Mouse (Mus musculus): Measurements from ENCODE around the gene Rhox7a. TPM values are rescaled to one million over a fixed set of nuclear protein-coding genes. Genes with fewer than 3 reads are reported as not detected.
A peak's percentile ranks its signal among the peaks of the same experiment; 100 is the strongest.
"Not testable (repeated sequence)": the region's sequence is repeated elsewhere in the genome, so short reads cannot be mapped to it uniquely, and the experiment has no call there.

The Rhox7a gene
- total RNA-seq (2021): not detected

GRCm38 (mm10) chrX:37831386-37831785, at the start of gene Rhox7a:
TSS of gene Rhox7a (plus strand) at chrX:37831686.
- intact Hi-C loops (cut with DNase I); DNase-seq: not testable (repeated sequence)

GRCm38 (mm10) chrX:37807286-37808080, 24.0 kb upstream of the Rhox7a start:
- no peak for DNase-seq
- intact Hi-C loops (cut with DNase I): no loop called here

GRCm38 (mm10) chrX:37809396-37809795, 22.1 kb upstream of the Rhox7a start:
- intact Hi-C loops (cut with DNase I): no loop called here
- DNase-seq: no peak

- intact Hi-C loops (cut with DNase I): no loop called here
- DNase-seq: peak; percentile 23
These were observed 20.3 kb upstream of the Rhox7a start for GRCm38 (mm10) chrX:37811179-37811578.

GRCm38 (mm10) chrX:37815665-37816064, 15.8 kb upstream of the Rhox7a start:
- intact Hi-C loops (cut with DNase I): no loop called here
- no peak for DNase-seq

- intact Hi-C loops (cut with DNase I); DNase-seq: not testable (repeated sequence)
These were observed 4.9 kb upstream of the Rhox7a start, which contains the start of gene Rhox6 for GRCm38 (mm10) chrX:37826610-37827009. TSS of gene Rhox6 (plus strand) at chrX:37826910.

GRCm38 (mm10) chrX:37871641-37872040, 40.2 kb downstream of the Rhox7a start:
- no peak for DNase-seq
- intact Hi-C loops (cut with DNase I): no loop called here

- DNase-seq: no peak
- intact Hi-C loops (cut with DNase I): no loop called here
These were observed 47.4 kb downstream of the Rhox7a start, which contains the start of gene Rhox8 for GRCm38 (mm10) chrX:37878844-37879243. TSS of gene Rhox8 (minus strand) at chrX:37878944.

Other genes starting within 250 kb of the Rhox7a start
- gene Rhox4f, start 224.0 kb upstream of the Rhox7a start, total RNA-seq (2021): not detected
- not detected for gene Rhox3g, start 203.1 kb upstream of the Rhox7a start, total RNA-seq (2021)
- not detected for gene Rhox2g, start 188.2 kb upstream of the Rhox7a start, total RNA-seq (2021)
- not detected for gene Rhox4g, start 180.4 kb upstream of the Rhox7a start, total RNA-seq (2021)
- gene Rhox3h, start 162.9 kb upstream of the Rhox7a start, total RNA-seq (2021): not detected
- not detected for gene Rhox2h, start 158.4 kb upstream of the Rhox7a start, total RNA-seq (2021)
- not detected for gene Rhox5, start 26.8 kb upstream of the Rhox7a start, total RNA-seq (2021)
- not detected for gene Rhox6, start 4.8 kb upstream of the Rhox7a start, total RNA-seq (2021)
- gene Rhox8, start 47.3 kb downstream of the Rhox7a start, total RNA-seq (2021): not detected
- not detected for gene Rhox7b, start 65.5 kb downstream of the Rhox7a start, total RNA-seq (2021)
- gene Rhox9, start 70.1 kb downstream of the Rhox7a start, total RNA-seq (2021): not detected
- not detected for gene Btg1-ps1, start 187.1 kb downstream of the Rhox7a start, total RNA-seq (2021)
- gene Btg1-ps2, start 211.4 kb downstream of the Rhox7a start, total RNA-seq (2021): not detected
- not detected for gene Rhox10, start 234.8 kb downstream of the Rhox7a start, total RNA-seq (2021)

Measured in left cerebral cortex, postnatal 4 days (tissue).